Mouse (Mus musculus) kidney, adult 2 months (tissue): Measurements from ENCODE around the gene Ablim1.

ENCODE experiments used
- CTCF ChIP-seq: fragments of 200-500 bp; conservative IDR thresholded peaks from 2 replicates; pipeline ENCODE4 v1.5.1; 2011; ENCODE audit warnings: low read depth, mild to moderate bottlenecking, control low read depth, low read length, moderate library complexity, mixed read lengths; ENCODE audit not compliant: insufficient read depth, insufficient read length
- POLR2A ChIP-seq: fragments of 200-500 bp; IDR thresholded peaks from one replicate; pipeline ENCODE4 v1.6.1; 2011; ENCODE audit warnings: low read depth, low read length, control low read depth

- TF ChIP-seq POLR2A (no peak), CTCF (no peak)
Measured at GRCm38 (mm10) chr19:57083887-57084286, 230.8 kb downstream of the Ablim1 start.
